Mouse (Mus musculus) brain, embryonic 14.5 days (tissue): Measurements from ENCODE around the gene Eps8.

Experiments used
- CTCF ChIP-seq: fragments of 200-500 bp; IDR thresholded peaks from 2 replicates; pipeline ENCODE4 v1.5.1; 2012; ENCODE audit warnings: inconsistent platforms, mild to moderate bottlenecking, moderate library complexity, borderline replicate concordance; ENCODE audit not compliant: insufficient read depth, insufficient read length; ENCODE audit errors: extremely low read depth
- POLR2A ChIP-seq: fragments of 200-500 bp; IDR thresholded peaks from 2 replicates; pipeline ENCODE4 v1.6.1; 2012; ENCODE audit warnings: mild to moderate bottlenecking, inconsistent platforms, borderline replicate concordance; ENCODE audit not compliant: poor library complexity, insufficient read depth, insufficient read length, severe bottlenecking; ENCODE audit errors: extremely low read depth

- no peak for TF ChIP-seq CTCF
- no peak for TF ChIP-seq POLR2A
Measured at GRCm38 (mm10) chr6:137456064-137456463, 198.6 kb downstream of the Eps8 start.
